Mouse (Mus musculus) effector memory CD4-positive, alpha-beta T cell, adult 5 months (primary cell): ENCODE measurements around the gene Olfr283. TPM values are rescaled to one million over a fixed set of nuclear protein-coding genes. Genes with fewer than 3 reads are reported as not detected.

Experiments
- polyA plus RNA-seq: library from polyadenylated mRNA; unstranded; fragments of 100-300 nt; shearing (Covaris generic); gene quantifications from one replicate; pipeline ENCODE4 v1.2.1, GENCODE M21; 2017

Gene Olfr283
- polyA plus RNA-seq: not detected

DNA sequence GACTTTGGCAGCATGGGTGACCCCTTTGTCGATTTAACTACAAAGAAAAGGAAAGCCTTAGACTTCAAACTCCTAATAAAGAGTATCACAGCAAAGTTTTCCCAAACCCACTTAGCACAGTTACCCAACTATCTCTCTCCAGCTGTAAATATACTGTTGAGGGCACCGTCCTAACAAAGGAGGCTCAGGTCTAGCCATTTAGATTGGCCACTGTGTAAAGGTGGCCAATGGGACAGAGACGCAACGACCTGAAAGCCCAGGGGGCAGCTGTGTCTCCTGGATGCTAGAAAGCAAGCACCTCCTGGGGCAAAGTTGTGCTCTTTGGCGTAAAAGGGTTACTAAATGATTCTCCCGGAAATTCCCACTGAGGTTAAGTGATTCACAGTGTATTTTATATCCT, at the start of gene Olfr283:
Gene Olfr283 (minus strand): TSS at position 101 of the 400 bp plus-strand sequence.

DNA sequence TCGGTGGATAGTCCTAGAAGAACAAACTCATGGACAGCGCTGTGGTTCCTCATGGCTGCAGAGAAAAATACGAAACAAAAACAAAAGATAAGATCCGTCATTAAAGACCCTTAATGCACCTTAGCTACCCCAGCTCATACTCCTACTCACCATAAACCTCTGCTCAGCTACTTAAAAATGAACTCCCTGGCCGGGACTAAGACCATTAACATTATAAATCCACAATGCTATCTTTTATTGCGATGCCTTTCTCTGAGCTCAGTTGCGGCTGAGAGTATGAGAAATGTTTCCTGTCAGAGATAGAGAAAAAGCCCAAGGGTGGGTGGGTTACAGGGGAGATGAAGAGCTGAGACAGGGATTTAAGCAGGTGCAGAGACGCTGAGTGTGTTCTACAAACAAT, 39.9 kb downstream of the Olfr283 start, which contains the start of gene Olfr284:
Gene Olfr284 (minus strand): TSS at position 101 of the 400 bp plus-strand sequence.

Other genes with a start within 250 kb of the Olfr283 start
- gene Asb8, start 215.3 kb downstream of the Olfr283 start, polyA plus RNA-seq: 16.3 TPM
- gene Ccdc184, start 213.8 kb downstream of the Olfr283 start, polyA plus RNA-seq: 0.16 TPM
- gene Olfr288, start 185.4 kb downstream of the Olfr283 start, polyA plus RNA-seq: not detected
- not detected for gene Gm44579, start 160.0 kb downstream of the Olfr283 start, polyA plus RNA-seq
- not detected for gene Olfr287, start 159.9 kb downstream of the Olfr283 start, polyA plus RNA-seq
- not detected for gene Olfr286, start 146.5 kb downstream of the Olfr283 start, polyA plus RNA-seq
- gene H1fnt, start 123.7 kb downstream of the Olfr283 start, polyA plus RNA-seq: not detected
- gene Zfp641, start 84.8 kb downstream of the Olfr283 start, polyA plus RNA-seq: not detected
- gene Olfr285, start 63.6 kb downstream of the Olfr283 start, polyA plus RNA-seq: not detected
- gene Olfr284, start 40.0 kb downstream of the Olfr283 start, polyA plus RNA-seq: not detected
- gene Olfr282, start 50.3 kb upstream of the Olfr283 start, polyA plus RNA-seq: not detected
- not detected for gene Olfr281, start 71.6 kb upstream of the Olfr283 start, polyA plus RNA-seq
- not detected for gene OR5BS1P, start 89.0 kb upstream of the Olfr283 start, polyA plus RNA-seq
- gene Lalba, start 101.8 kb upstream of the Olfr283 start, polyA plus RNA-seq: not detected
- 0.19 TPM for gene Olfr279, start 111.5 kb upstream of the Olfr283 start, polyA plus RNA-seq
- gene Kansl2, start 153.3 kb upstream of the Olfr283 start, polyA plus RNA-seq: 63.5 TPM
- 170 TPM for gene Ccnt1, start 190.0 kb upstream of the Olfr283 start, polyA plus RNA-seq
- not detected for gene 4930415O20Rik, start 190.1 kb upstream of the Olfr283 start, polyA plus RNA-seq
- gene Adcy6, start 229.1 kb upstream of the Olfr283 start, polyA plus RNA-seq: 0.57 TPM
- gene Cacnb3, start 249.9 kb upstream of the Olfr283 start, polyA plus RNA-seq: 0.15 TPM